Mouse (Mus musculus) brain, embryonic 18.5 days (tissue): ENCODE measurements around the gene Tmed10.
A peak's percentile ranks its signal among the peaks of the same experiment; 100 is the strongest.

Experiments used
- DNase-seq: peaks from one replicate; pipeline ENCODE4 v3.0.0-alpha.2; 2012; ENCODE audit warnings: low read depth, low spot score

Tmed10 gene

DNA sequence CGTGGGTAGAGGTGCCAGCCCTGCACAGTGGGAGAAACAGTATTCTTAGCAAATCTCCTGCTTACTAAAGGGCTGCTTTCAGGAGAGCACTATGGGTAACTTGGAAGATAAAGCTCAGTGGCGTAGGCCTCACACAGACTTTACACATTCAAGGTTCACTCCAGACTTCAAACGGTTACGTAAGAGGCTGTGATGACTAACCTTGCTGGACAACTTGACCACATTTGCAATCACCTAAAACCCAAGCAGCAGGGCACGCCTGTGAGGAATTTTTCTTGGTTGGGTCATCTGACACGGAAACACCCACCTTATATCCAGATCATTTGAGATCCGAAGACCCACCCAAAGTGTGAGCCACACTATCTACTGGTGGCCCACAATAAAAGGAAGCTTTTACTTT, 44.5 kb downstream of the Tmed10 start:
- DNase-seq = no peak

DNA sequence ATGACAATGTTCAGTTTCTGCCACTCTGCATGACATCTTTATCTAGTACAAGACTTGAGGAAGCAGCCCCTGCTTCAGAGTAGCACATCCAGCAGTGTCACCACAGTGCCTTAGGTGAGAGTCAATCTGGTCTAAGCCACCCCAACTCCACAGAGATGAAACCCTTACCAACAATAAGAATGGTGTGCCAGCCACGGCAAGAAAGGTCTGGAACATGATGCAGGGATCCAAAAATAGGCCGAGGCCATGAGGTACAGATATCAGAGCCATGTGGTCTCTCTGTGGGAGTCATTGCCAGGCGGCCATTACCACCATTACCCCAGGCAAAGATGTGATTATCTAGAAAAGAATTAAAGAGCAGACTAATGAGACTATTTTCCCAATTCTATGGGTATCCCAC, 66.0 kb downstream of the Tmed10 start:
- DNase-seq = no peak

GRCm38 (mm10) chr12:85305247-85305892, 69.3 kb downstream of the Tmed10 start:
- peak; percentile 63 for DNase-seq

DNA sequence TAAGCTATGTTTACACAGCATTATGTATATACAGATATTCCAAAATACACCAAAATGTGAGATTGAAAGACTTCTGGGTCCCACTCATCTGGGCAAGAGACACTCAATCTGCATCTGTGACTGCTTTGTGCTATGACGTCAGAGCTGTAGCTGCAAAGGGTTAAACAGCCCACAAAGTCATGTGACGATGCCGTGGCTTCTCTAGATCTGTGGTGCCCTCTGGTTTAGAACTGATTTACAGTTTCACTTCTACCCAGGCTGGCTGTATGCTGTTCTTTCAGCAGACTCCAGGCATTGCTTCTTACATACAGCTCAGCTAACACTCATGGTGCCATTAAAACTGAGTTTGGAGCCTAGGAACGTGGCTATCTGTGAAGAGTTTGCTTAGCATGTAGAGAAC, 69.9 kb downstream of the Tmed10 start:
- no peak for DNase-seq

- DNase-seq = no peak
Observed at GRCm38 (mm10) chr12:85303256-85303655, 71.4 kb downstream of the Tmed10 start.

DNA sequence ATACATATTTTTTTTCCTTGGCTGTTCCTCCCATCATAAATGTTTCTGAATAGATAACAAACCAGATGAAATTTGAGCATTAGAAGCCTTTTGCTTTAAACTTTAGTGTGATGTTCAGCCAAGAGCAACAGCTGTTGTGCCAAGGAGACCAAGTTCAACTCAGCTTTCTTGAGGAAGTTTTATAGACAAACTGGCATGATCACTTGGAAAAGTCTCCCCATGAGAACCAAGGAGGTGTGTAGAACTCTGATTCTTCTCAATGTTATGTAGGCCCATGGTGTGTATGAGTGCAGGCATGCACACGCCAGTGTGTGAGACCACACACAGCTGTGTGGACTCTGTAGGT, 75.8 kb downstream of the Tmed10 start:
- no peak for DNase-seq

DNA sequence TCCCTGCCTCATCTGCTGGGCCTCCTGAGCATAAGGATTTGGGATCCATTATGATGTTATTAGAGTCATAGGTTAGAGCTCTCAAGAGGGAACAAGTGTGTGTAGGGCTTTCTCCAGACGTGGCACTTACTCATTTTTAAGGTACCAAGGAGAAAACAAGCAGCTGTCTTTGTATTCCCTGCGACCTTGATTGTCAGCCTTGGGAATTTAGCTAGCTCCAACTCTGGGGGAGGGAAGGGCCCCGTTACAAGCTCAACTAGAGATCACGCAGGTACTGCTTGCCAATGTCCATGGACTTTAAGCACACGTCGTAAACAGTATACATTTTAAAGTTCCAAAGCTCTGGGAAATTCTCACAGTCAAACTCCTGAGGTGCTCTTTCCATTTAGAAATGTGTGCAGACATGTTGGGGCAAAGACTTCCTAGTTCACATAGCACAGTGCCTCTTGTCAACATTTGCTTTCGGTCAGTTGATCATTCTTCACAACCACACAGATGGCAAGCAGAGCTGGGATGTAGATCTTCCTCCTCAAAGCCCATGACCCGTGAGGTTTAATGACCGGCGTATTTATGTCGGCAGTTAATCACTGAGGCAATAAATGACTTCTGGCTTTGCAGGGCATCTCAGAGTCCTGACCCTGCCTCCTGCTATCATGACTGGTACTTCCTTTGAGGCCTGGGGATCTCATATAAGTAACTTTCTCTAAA, 76.4 kb downstream of the Tmed10 start:
- no peak for DNase-seq

GRCm38 (mm10) chr12:85297345-85297997, 77.2 kb downstream of the Tmed10 start:
- no peak for DNase-seq

DNA sequence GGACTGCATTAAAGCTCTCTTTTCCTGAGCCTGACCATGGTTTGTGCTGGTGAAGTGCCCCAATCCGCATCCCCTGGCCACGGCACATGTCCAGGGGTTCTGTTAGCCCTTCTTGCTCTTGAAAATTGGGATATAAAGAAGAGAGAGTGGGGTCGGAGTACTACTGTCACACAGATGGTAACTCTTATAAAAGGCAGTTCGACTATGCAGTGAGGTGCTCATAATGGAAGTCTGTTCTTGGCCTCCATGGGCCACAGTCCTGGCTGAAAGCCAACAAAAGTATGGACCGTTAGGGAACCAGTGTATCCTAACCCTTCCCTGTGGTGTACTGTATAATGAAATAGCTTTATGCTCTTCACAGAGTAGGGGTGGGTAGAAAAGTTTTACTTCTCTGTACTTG, 77.7 kb downstream of the Tmed10 start:
- no peak for DNase-seq

DNA sequence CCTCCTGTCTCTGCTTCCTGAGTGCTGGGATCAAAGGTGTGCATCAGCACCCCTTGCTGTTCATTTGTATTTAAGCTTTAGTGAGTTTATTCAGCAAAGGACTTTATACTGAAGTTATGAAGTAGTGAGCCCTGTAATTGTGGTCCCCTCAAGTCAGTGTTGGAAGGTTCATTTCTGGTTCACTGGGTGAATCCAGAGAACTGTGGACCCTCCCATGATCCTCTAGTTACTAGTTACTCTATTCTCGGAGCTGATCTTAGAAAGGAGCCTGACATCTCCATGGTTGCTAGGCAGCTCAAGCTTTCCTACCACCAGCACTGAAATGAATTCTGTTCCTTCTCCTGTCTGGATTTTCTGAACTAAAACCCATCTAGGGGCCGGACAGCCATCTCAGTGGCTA, 79.1 kb downstream of the Tmed10 start:
- DNase-seq = no peak

GRCm38 (mm10) chr12:85292906-85293305, 81.7 kb downstream of the Tmed10 start:
- no peak for DNase-seq

GRCm38 (mm10) chr12:85292288-85292687, 82.4 kb downstream of the Tmed10 start:
- DNase-seq = no peak

GRCm38 (mm10) chr12:85291541-85291940, 83.1 kb downstream of the Tmed10 start:
- no peak for DNase-seq

DNA sequence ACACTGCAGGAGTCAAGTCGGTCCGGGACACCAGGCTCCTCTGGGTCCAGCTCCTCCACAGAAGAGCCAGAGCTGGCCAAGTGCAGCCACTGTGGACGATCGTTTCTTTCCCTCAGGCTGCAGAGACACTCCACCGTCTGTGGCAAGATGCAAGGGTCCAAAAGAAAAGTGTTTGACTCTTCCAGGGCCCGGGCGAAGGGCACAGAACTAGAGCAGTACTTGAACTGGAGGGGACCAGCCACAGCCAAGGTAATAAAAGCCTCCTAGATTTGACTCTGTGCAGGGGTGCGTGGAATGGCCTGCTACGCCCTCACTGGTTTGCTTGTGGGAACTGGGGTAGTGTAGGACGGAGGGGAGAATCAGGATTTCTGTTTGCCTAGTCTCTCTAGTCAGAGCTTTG, 84.0 kb downstream of the Tmed10 start:
- no peak for DNase-seq
